Mouse (Mus musculus): ENCODE data around the gene Olfr518. TPM values are rescaled to one million over a fixed set of nuclear protein-coding genes. Genes with fewer than 3 reads are reported as not detected.

Olfr518 gene
- polyA plus RNA-seq, 1 experiment from 2014 or later, result not detected

Other genes starting within 250 kb of the Olfr518 start
- not detected in 2 replicates for gene Olfr509, start 233.1 kb downstream of the Olfr518 start, polyA plus RNA-seq (2016; fragmentation: Nextera tagmentation; extraction: Ambion mirVana)
- not detected in 2 replicates for gene Olfr510, start 218.6 kb downstream of the Olfr518 start, polyA plus RNA-seq (2016; fragmentation: Nextera tagmentation; extraction: Ambion mirVana)
- gene Olfr512, start 171.7 kb downstream of the Olfr518 start, polyA plus RNA-seq (2016; fragmentation: Nextera tagmentation; extraction: Ambion mirVana), result not detected in 2 replicates
- gene Olfr513, start 134.0 kb downstream of the Olfr518 start, polyA plus RNA-seq (2016; fragmentation: Nextera tagmentation; extraction: Ambion mirVana), result not detected in 2 replicates
- gene Olfr514, start 59.0 kb downstream of the Olfr518 start, polyA plus RNA-seq (2016; fragmentation: Nextera tagmentation; extraction: Ambion mirVana), result not detected in 2 replicates
- not detected in 2 replicates for gene Olfr516, start 34.5 kb downstream of the Olfr518 start, polyA plus RNA-seq (2016; fragmentation: Nextera tagmentation; extraction: Ambion mirVana)
- gene Olfr517, start 12.6 kb downstream of the Olfr518 start, polyA plus RNA-seq (2016; fragmentation: Nextera tagmentation; extraction: Ambion mirVana), result not detected in 2 replicates
- gene Olfr519, start 9.4 kb upstream of the Olfr518 start, polyA plus RNA-seq (2016; fragmentation: Nextera tagmentation; extraction: Ambion mirVana), result not detected in 2 replicates
- 0.06 TPM in 1 of 2 replicates, not detected in the other for gene Nlrp10, start 45.2 kb upstream of the Olfr518 start, polyA plus RNA-seq (2016; fragmentation: Nextera tagmentation; extraction: Ambion mirVana)
- 77.9 and 86.2 TPM in 2 replicates for gene Eif3f, start 49.4 kb upstream of the Olfr518 start, polyA plus RNA-seq (2016; fragmentation: Nextera tagmentation; extraction: Ambion mirVana)
- 26.2 and 31.8 TPM in 2 replicates for gene Tub, start 65.3 kb upstream of the Olfr518 start, polyA plus RNA-seq (2016; fragmentation: Nextera tagmentation; extraction: Ambion mirVana)
- gene Ric3, start 198.3 kb upstream of the Olfr518 start, polyA plus RNA-seq (2016; fragmentation: Nextera tagmentation; extraction: Ambion mirVana), result 29.5 and 30.4 TPM in 2 replicates

All from midbrain, embryonic 12.5 days (tissue).